In the genomic region with DNA sequence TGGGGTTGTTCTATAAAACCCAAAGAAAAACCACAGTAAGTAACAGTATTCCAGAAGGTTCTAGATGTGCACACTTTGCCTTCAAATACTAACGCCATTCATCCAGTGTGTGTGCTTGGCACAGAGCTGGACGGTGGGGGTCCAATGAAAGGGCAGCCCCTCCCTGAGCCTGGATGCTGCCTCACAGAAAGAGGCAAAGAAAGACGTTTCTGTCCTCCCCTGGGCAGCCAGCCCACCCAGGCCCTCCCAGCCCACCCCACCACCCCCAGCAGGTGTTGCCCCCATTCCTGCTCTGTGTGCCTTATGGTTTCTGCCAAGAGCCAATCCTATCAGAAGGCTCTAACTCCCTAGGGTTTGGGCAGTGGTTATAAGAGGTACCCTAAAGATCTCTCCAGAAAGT, we compare ENCODE assay signal across 8 mouse cellular contexts. TPM values are rescaled to one million over a fixed set of nuclear protein-coding genes. Genes with fewer than 3 reads are reported as not detected.
DNase-seq lines count a peak whose midpoint lies in the region; ATAC-seq and TF ChIP-seq lines count a peak whose summit lies in the region.

No protein-coding gene starts in this region.

- H3K4me2 ChIP-seq in heart, embryonic 13.5 days = peak overlapping the region; percentile 85; the same call in 1 of the 2 replicates
- H3K4me2 ChIP-seq in lung, embryonic 15.5 days = peak overlapping the region; percentile 86; the same call in 1 of the 2 replicates
- H3K4me2 ChIP-seq in forebrain, embryonic 12.5 days = no peak overlapping the region

- TF ChIP-seq CTCF in olfactory bulb, adult 2 months (IDR thresholded peaks at IDR 0.05; ENCODE audit: insufficient read depth, low read depth, low read length) = no peak

- peak overlapping the region; percentile 85 for H3K9ac ChIP-seq in heart, embryonic 13.5 days
- H3K9ac ChIP-seq in lung, embryonic 15.5 days = peak overlapping the region; percentile 19; the same call in 1 of the 2 replicates
- no peak overlapping the region for H3K9ac ChIP-seq in forebrain, embryonic 12.5 days

- WGBS in heart, embryonic 13.5 days = 60% methylated on average over 3 of the region's 3 CpGs
- WGBS in lung, embryonic 15.5 days = 52% methylated on average over 3 of the region's 3 CpGs
- 34% methylated on average over 3 of the region's 3 CpGs for WGBS in forebrain, embryonic 12.5 days
- WGBS in olfactory bulb, adult 2 months = 26% methylated on average over 3 of the region's 3 CpGs

- no peaks in the 10 kb centered on the region; the same call in 1 of the 2 replicates for H3K27me3 ChIP-seq in heart, embryonic 13.5 days (replicated peaks)
- no peaks in the 10 kb centered on the region for H3K27me3 ChIP-seq in lung, embryonic 15.5 days
- H3K27me3 ChIP-seq in forebrain, embryonic 12.5 days = 0 out of 2 replicates have a peak, but pooled peaks cover 9% of the 10 kb centered on the region

- ATAC-seq in heart, embryonic 13.5 days (ENCODE audit: extremely low read depth, insufficient number of reproducible peaks, low FRiP score, low TSS enrichment) = no peak
- ATAC-seq in lung, embryonic 15.5 days (ENCODE audit: borderline replicate concordance, extremely low read depth, low FRiP score, low TSS enrichment) = no peak
- no peak for ATAC-seq in forebrain, embryonic 12.5 days (ENCODE audit: low FRiP score)
- no peak for ATAC-seq in megakaryocyte progenitor cell, adult 5-6 weeks (replicated peaks; ENCODE audit: poor library complexity)

- H3K27ac ChIP-seq in heart, embryonic 13.5 days (replicated peaks) = peak overlapping the region; percentile 97
- H3K27ac ChIP-seq in lung, embryonic 15.5 days = peak overlapping the region; percentile 94
- H3K27ac ChIP-seq in forebrain, embryonic 12.5 days = 0 out of 2 replicates have a peak overlapping the region, but pooled peaks have one; percentile 32
- H3K27ac ChIP-seq in olfactory bulb, adult 2 months (ENCODE audit: insufficient read depth, low read depth, low read length) = peak overlapping the region; percentile 99

- H3K36me3 ChIP-seq in heart, embryonic 13.5 days = no peaks in the 10 kb centered on the region
- no peaks in the 10 kb centered on the region for H3K36me3 ChIP-seq in lung, embryonic 15.5 days
- H3K36me3 ChIP-seq in forebrain, embryonic 12.5 days (replicated peaks) = no peaks in the 10 kb centered on the region

- no peak for DNase-seq in heart, adult 18-20 months
- DNase-seq in lung, postnatal 25 days (ENCODE audit: low spot score) = no peak
- no peak for DNase-seq in testis, postnatal 10 days (ENCODE audit: low spot score)

- H3K9me3 ChIP-seq in heart, embryonic 13.5 days = no peaks in the 10 kb centered on the region
- no peaks in the 10 kb centered on the region for H3K9me3 ChIP-seq in lung, embryonic 15.5 days
- H3K9me3 ChIP-seq in forebrain, embryonic 12.5 days = 0 out of 2 replicates have a peak, but pooled peaks cover 2% of the 10 kb centered on the region

- H3K4me3 ChIP-seq in heart, embryonic 13.5 days = no peak overlapping the region
- no peak overlapping the region for H3K4me3 ChIP-seq in lung, embryonic 15.5 days
- no peak overlapping the region for H3K4me3 ChIP-seq in forebrain, embryonic 12.5 days (replicated peaks)
- H3K4me3 ChIP-seq in olfactory bulb, adult 2 months (ENCODE audit: insufficient read depth, low read depth, low read length) = no peak overlapping the region

- peaks cover 63% of the 10 kb centered on the region for H3K4me1 ChIP-seq in heart, embryonic 13.5 days
- H3K4me1 ChIP-seq in lung, embryonic 15.5 days = peaks cover 47% of the 10 kb centered on the region
- peaks cover 61% of the 10 kb centered on the region for H3K4me1 ChIP-seq in forebrain, embryonic 12.5 days
- peaks cover 73% of the 10 kb centered on the region for H3K4me1 ChIP-seq in olfactory bulb, adult 2 months (ENCODE audit: control insufficient read depth, insufficient read depth, low read length)

- TF ChIP-seq POLR2A in olfactory bulb, adult 2 months (IDR thresholded peaks at IDR 0.05; ENCODE audit: insufficient read depth, low read depth, low read length) = no peak

RNA-seq across cellular contexts. Expression of a gene that starts 28.4 kb away (rescaled TPM):
- polyA plus RNA-seq in heart, embryonic 13.5 days (2015; fragmentation: Nextera tagmentation; extraction: Ambion mirVana) = 6.4 and 8.6 TPM in 2 replicates
- total RNA-seq in heart, adult 18-20 months (2021) = 1 to 10 TPM; 4.2 to 5.1 TPM
- polyA plus RNA-seq in lung, embryonic 15.5 days (2015; fragmentation: Nextera tagmentation; extraction: Ambion mirVana) = 16.2 and 18.7 TPM in 2 replicates
- 14.2 and 14.5 TPM in 2 replicates for polyA plus RNA-seq in forebrain, embryonic 12.5 days (2016; fragmentation: Nextera tagmentation; extraction: Ambion mirVana)
- polyA plus RNA-seq in olfactory bulb, adult 2 months (2012; ENCODE audit: insufficient read depth, insufficient read length, low replicate concordance, missing spikeins) = not detected in 2 replicates
- 25.1 and 30.4 TPM in 2 replicates for total RNA-seq in megakaryocyte progenitor cell, adult 5-6 weeks (2015)
- total RNA-seq in megakaryocyte progenitor cell, adult 5-6 weeks (2017) = 10.3 and 11.1 TPM in 2 replicates

RNA-seq across cellular contexts. Expression of a gene that starts 49.0 kb away (rescaled TPM):
- polyA plus RNA-seq in heart, embryonic 13.5 days (2015; fragmentation: Nextera tagmentation; extraction: Ambion mirVana) = 37.1 and 39.6 TPM in 2 replicates
- 10 to 100 TPM; 83.8 to 94.3 TPM for total RNA-seq in heart, adult 18-20 months (2021)
- polyA plus RNA-seq in lung, embryonic 15.5 days (2015; fragmentation: Nextera tagmentation; extraction: Ambion mirVana) = 68.6 and 73.1 TPM in 2 replicates
- 49.2 and 49.5 TPM in 2 replicates for polyA plus RNA-seq in forebrain, embryonic 12.5 days (2016; fragmentation: Nextera tagmentation; extraction: Ambion mirVana)
- polyA plus RNA-seq in olfactory bulb, adult 2 months (2012; ENCODE audit: insufficient read depth, insufficient read length, low replicate concordance, missing spikeins) = not detected in 2 replicates
- total RNA-seq in megakaryocyte progenitor cell, adult 5-6 weeks (2015) = 40.3 and 42.1 TPM in 2 replicates
- total RNA-seq in megakaryocyte progenitor cell, adult 5-6 weeks (2017) = 16.1 and 20.9 TPM in 2 replicates

Comparison
In these comparisons a context has a peak if more than half of its experiments do, and no peak if none do; other contexts are left out.
1. H3K27ac ChIP-seq: peak in every context shown above with its lines; median percentile 99 in olfactory bulb, adult 2 months; 97 in heart, embryonic 13.5 days; 94 in lung, embryonic 15.5 days; 32 in forebrain, embryonic 12.5 days.